Mouse (Mus musculus): Measurements from ENCODE around the gene Tcf23.

- no peak for TF ChIP-seq POLR2A (IDR thresholded peaks at IDR 0.05; ENCODE audit: insufficient read depth, low read length)
- TF ChIP-seq CTCF (IDR thresholded peaks at IDR 0.05; ENCODE audit: low read depth, low read length), result no peak
- no peak for TF ChIP-seq EP300 (IDR thresholded peaks at IDR 0.05; ENCODE audit: insufficient read depth, low read depth, low read length)
These were observed 6.6 kb upstream of the Tcf23 start for GRCm38 (mm10) chr5:30961545-30962505.

All from ES-Bruce4 (cell line).